Mouse (Mus musculus): ENCODE data around the gene Dedd2.

Gene Dedd2

DNA sequence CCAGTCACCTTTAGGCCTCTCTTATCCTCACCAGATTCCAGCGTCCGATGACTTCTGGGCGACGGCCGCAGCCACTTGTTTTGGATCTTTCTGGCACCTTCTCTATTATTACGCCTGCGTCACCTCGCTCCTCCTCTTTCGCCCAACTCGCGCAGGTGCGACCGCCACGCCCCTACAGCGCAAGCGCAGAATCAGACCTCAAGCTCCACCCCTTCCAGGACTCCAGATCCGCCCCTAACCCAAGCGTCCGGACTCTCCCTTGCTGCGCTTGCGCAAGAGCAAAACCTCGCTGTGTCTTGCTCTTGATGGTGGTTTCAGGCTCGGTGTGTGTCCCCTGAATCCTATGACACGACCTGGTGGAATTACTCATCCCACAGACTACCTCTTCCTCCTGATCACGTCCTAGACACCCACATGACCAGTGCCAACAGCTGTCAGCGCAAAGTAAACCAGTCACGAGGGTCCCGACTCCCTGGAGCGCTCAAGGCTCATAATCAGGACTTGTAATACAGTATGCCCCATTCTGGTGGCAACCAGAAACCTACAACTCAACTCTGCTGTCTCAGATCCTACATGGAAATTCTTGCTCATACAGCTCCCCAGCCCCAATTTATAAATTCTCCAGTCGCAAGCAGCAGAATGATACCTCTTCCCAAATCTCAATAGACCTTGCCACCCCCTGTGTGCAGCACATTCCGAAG, 509 bp downstream of the Dedd2 start:
- peak; percentile 98 to 99 for DNase-seq (ENCODE audit: inconsistent age in 2 of 2, low spot score in 1 of 2)

GRCm38 (mm10) chr7:25219416-25219750, 1.0 kb downstream of the Dedd2 start:
- no peak for DNase-seq (ENCODE audit: inconsistent age in 2 of 2, low spot score in 1 of 2)

DNA sequence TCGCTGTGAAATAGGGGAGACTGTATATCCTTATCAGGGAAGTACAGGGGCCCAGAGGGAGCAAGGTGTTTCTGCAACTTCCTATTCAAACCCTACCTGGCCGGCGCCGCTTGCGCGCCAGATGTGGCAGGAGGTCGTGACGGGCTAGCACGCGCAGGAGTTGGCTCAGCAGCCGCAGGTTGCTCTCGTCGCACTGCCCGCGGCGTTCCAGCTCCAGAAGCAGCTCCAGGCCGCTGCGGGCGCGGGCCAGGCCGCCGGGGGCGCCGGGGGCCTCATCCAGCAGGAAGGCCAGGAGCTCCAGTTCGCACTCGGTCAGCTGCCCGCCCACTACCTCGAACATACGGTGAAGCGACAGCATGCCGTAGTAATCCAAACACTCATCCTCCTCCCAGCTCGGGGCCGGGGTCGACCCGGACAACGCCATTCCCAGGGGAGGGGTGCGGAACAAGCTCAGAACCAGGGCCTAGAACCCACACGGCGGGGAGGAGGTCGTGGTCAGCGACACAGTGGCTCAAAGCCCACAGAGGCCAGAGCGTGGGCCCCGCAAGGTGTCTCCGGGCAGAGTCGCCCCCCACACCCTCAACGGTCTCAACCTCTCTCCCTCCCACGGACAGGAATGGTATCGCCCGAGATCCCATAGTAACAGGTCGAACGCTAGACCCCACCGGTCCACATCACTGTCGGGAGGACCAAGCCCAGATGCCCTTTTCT, 1.6 kb downstream of the Dedd2 start:
- peak; percentile 62 to 86 for DNase-seq (ENCODE audit: inconsistent age in 2 of 2, low spot score in 1 of 2)

- peak; percentile 15 to 41 for DNase-seq (ENCODE audit: inconsistent age in 2 of 2, low spot score in 1 of 2)
Measured at GRCm38 (mm10) chr7:25217653-25218395, 2.6 kb downstream of the Dedd2 start.

- DNase-seq (ENCODE audit: inconsistent age in 2 of 2, low spot score in 1 of 2), result no peak
Measured at GRCm38 (mm10) chr7:25214172-25214571, 6.2 kb downstream of the Dedd2 start.

GRCm38 (mm10) chr7:25213099-25213498, 7.3 kb downstream of the Dedd2 start:
- DNase-seq (ENCODE audit: inconsistent age in 2 of 2, low spot score in 1 of 2), result no peak

GRCm38 (mm10) chr7:25210482-25210881, 9.9 kb downstream of the Dedd2 start:
- no peak for DNase-seq (ENCODE audit: inconsistent age in 2 of 2, low spot score in 1 of 2)

GRCm38 (mm10) chr7:25209161-25209622, 11.2 kb downstream of the Dedd2 start:
- no peak for DNase-seq (ENCODE audit: inconsistent age in 2 of 2, low spot score in 1 of 2)

GRCm38 (mm10) chr7:25206094-25206830, 14.2 kb downstream of the Dedd2 start:
- DNase-seq (ENCODE audit: inconsistent age in 2 of 2, low spot score in 1 of 2), result no peak

DNA sequence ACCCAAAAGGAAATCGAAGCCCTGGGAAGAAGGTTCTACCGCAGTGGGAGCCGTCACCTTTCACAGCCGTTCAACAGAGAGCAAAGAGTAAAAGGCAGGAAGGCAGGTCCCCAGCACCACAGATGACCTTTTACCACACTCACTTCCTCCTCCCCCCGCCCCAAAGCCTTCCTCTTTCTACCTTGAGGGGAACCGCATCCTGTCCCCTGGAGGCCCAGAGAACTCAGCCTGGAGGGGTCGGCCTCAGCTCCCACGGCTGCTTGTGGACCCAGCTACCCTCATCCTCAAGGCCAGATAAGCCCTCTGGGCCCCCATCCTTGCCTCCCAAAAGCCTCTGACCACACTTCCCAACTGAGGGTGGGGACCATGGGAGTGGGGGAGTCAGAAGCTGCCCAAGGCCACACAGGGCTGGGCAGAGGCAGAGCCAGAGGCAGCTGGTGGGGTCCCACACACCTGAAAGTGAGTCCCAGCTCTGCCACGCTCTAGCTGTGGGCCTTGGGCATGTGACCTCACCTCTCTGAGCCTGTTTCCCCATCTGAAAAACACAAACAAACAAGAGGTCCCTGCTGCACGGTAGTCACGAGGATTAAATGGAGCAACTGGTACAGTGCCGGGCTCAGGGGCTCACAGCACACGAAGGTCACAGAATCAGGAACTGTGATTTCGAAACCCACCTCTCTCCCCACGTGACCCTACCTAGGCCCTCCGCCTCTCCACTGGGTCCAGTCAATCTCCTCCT, 14.9 kb downstream of the Dedd2 start:
- DNase-seq (ENCODE audit: inconsistent age in 2 of 2, low spot score in 1 of 2), result no peak

- DNase-seq (ENCODE audit: inconsistent age in 2 of 2, low spot score in 1 of 2), result no peak
Measured at GRCm38 (mm10) chr7:25203624-25204023, 16.8 kb downstream of the Dedd2 start.

GRCm38 (mm10) chr7:25197384-25198018, 22.9 kb downstream of the Dedd2 start:
- no peak for DNase-seq (ENCODE audit: inconsistent age in 2 of 2, low spot score in 1 of 2)

DNA sequence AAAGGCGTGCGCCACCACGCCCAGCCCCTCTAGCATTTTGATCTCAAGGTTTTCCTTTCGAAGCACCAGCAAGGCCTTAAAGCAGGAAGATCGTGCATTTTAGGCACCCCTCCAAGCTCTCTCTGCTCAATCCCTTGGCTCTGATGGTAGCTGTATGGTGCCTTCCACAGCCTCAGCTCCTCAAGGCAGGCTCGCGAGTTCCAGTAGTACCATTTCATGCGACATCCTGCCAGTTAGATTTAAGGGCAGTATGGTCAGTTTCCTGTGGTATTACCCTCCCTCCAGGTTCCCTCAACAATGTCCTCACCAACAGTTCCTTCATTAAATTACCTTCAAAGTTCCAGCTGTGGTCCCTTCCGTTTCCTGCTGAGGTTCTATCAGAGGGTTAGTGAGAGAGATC, 24.3 kb downstream of the Dedd2 start:
- DNase-seq (ENCODE audit: inconsistent age in 2 of 2, low spot score in 1 of 2), result no peak

DNA sequence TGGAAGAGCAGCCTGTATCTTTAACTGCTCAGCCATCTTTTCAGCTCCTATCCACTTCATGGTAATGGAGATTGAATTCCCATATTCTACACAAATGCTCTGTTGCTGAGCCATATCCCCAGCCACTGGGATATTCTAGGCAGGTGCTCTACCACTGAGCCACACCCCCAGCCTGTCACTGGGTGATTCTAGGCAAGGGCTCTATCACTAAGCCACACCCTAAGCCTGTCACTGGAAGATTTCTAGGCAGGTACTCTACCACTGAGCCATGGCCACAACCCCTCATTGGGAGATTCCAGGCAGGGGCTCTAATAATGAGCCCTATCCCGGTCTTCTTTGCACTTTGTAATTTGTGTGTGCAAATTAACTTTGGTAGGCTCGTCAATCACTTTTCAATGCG, 25.3 kb downstream of the Dedd2 start:
- DNase-seq (ENCODE audit: inconsistent age in 2 of 2, low spot score in 1 of 2), result no peak

DNA sequence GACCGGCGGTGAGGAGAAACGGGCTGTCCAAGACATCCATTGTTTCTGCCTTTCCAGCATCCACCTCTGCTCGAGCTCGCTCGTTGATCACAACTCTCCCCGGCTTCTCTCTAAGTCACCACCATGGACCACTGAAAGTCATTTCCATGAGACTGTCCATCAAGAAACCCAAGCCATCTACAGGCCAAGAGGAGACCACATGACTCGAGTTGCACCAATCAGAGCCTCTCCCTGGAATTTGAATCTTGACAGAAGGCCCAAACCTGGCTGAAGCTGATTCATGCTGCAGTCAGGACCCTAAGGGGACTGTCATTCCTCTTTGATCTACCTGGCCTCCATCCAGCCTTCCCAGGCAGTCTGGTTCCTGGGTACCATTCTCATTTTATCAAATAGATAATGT, 28.3 kb downstream of the Dedd2 start:
- no peak for DNase-seq (ENCODE audit: inconsistent age in 2 of 2, low spot score in 1 of 2)

DNA sequence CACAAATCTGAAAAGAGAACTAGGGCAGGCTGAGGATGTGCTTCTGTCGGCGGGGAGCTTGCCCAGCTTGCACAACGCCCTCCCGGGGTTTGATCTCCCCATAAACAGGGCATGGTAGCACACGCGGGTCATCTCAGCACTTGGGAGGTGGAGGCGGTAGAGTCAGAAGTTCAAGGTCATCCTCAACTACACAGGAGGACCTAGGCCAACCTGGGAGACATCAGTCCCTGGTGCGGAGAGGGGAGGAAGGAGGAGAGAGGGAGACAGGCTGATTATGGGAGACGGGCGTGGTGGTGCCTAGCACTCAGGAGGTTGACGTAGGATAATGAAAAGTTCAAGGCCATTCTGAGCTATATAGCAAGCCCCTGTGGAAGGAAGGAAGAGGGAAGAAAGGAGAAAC, 29.6 kb downstream of the Dedd2 start:
- no peak for DNase-seq (ENCODE audit: inconsistent age in 2 of 2, low spot score in 1 of 2)

- DNase-seq (ENCODE audit: inconsistent age in 2 of 2, low spot score in 1 of 2), result peak; percentile 80 to 95
Measured at GRCm38 (mm10) chr7:25187662-25188650, 32.5 kb downstream of the Dedd2 start.

DNA sequence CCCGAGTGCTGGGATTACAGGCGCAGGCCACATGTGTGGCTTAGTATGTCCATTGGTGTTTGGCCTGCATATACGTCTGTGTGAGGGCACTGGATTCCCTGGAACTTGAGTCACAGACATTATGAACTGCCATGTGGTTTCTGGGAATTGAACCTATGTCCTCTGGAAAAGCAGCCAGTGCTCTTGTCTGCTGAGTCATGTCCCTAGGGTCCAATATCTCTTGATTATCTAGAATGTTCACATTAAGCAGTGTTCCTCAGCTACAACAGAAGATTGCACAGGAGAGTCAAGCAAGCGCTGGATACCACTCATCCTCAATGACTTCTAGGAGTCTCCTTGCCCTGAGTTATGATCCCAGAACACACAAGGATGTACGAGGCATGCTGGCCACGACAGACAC, 36.3 kb downstream of the Dedd2 start:
- DNase-seq (ENCODE audit: inconsistent age in 2 of 2, low spot score in 1 of 2), result no peak

- DNase-seq (ENCODE audit: inconsistent age in 2 of 2, low spot score in 1 of 2), result no peak
Measured at GRCm38 (mm10) chr7:25181814-25182213, 38.6 kb downstream of the Dedd2 start.

Measured in adrenal gland, adult (tissue).